Mouse (Mus musculus): ENCODE results near the gene Nav2.

DNA sequence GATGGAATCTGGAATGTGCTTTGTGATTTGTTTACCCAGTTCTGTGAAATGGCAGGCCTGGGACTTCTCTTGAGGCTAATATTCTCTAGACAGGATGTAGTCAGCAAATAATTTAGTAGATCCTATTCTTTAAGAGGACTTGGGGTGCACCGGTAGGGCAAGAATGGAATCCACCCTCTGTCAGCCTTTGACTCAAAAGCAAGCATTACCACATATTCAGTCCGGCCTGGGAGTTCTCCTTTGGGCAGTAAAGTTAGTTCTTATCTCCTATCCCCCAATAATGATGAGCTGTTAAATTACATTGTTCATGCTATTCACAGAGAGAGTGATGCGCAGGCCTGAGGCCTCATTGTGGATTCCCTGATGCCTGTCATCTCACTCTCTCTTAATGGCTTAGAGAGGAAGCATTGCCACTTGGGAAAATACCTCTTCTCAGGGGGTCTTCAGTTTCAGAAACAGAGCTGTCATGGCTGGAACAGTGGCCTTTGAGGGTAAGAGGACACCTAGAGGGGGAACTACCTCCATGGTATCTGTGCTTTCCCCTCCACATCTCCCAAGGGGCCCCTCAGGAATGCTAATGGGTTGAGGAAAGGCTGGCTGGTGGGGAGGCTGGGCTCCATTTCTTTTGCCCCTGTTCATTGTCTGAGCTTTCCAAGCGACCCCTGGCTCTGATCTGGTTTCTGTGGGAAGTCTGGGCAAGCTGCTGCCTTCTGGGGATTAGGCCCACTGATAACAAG lies 133.0 kb downstream of the Nav2 start:
- no peak for TF ChIP-seq POLR2A (IDR thresholded peaks at IDR 0.05; ENCODE audit: borderline replicate concordance, extremely low read depth, insufficient read depth, insufficient read length, poor library complexity, severe bottlenecking)
- TF ChIP-seq CTCF (IDR thresholded peaks at IDR 0.05; ENCODE audit: borderline replicate concordance, extremely low read depth, insufficient read depth, insufficient read length) = no peak
